Mouse (Mus musculus) cerebellum, adult 2 months (tissue): ENCODE data around the gene Sacm1l. TPM values are rescaled to one million over a fixed set of nuclear protein-coding genes. Genes with fewer than 3 reads are reported as not detected.

Experiments used
- DNase-seq, 2 experiments: peaks; one replicate each; pipeline ENCODE4 v3.0.0; 2021
- H3K27ac ChIP-seq: fragments of 200-500 bp; 2 replicates; pipeline ENCODE4 v1.5.1; 2012; ENCODE audit warnings: low read length, control low read depth, inconsistent platforms; ENCODE audit not compliant: insufficient read depth
- H3K27me3 ChIP-seq: fragments of 200-500 bp; 2 replicates; pipeline ENCODE4 v1.6.1; 2012; ENCODE audit warnings: inconsistent platforms, mild to moderate bottlenecking, low read length, moderate library complexity; ENCODE audit not compliant: control insufficient read depth, insufficient read depth
- H3K4me1 ChIP-seq: fragments of 200-500 bp; 2 replicates; pipeline ENCODE4 v1.6.1; 2011; ENCODE audit warnings: low read length; ENCODE audit not compliant: control insufficient read depth, insufficient read depth
- H3K4me3 ChIP-seq: fragments of 200-500 bp; replicated peaks from 2 replicates; pipeline ENCODE3; 2011; ENCODE audit warnings: mild to moderate bottlenecking, low read depth, low read length, control low read depth; ENCODE audit not compliant: insufficient read depth
- CTCF ChIP-seq: fragments of 200-500 bp; IDR thresholded peaks from 2 replicates; pipeline ENCODE4 v1.5.1; 2011; ENCODE audit warnings: low read depth, mild to moderate bottlenecking, control low read depth, low read length, moderate library complexity, borderline replicate concordance; ENCODE audit not compliant: insufficient read depth
- POLR2A ChIP-seq: fragments of 200-500 bp; IDR thresholded peaks from 2 replicates; pipeline ENCODE4 v1.6.1; 2011; ENCODE audit warnings: low read length, control low read depth, borderline replicate concordance; ENCODE audit not compliant: insufficient read depth
- WGBS: fragments of 180-500 bp; shearing (Covaris S2); methylation state at CpG from one replicate; pipeline ENCODE4 v1.1.7; 2018; 5-methylcytosine and 5-hydroxymethylcytosine counted together
- polyA plus RNA-seq: library from polyadenylated mRNA; depleted of rRNA; stranded (reverse); fragments of >200 nt; gene quantifications from 2 replicates; pipeline ENCODE4 v1.2.3, GENCODE M21; 2012

The Sacm1l gene
- polyA plus RNA-seq, 1 experiment, result 57.1 TPM

- DNase-seq, result no peak
- H3K4me3 ChIP-seq, result no peak overlapping the region
- no peaks in the 10 kb centered on the region for H3K27me3 ChIP-seq
- H3K27ac ChIP-seq, result no peak overlapping the region
- H3K4me1 ChIP-seq, result no peaks in the 10 kb centered on the region
- WGBS, result 62% methylated on average over 2 of the region's 2 CpGs
- TF ChIP-seq CTCF, result no peak
- TF ChIP-seq POLR2A, result no peak
Measured at GRCm38 (mm10) chr9:123489073-123489472, 40.5 kb upstream of the Sacm1l start.

GRCm38 (mm10) chr9:123489727-123490343, 39.7 kb upstream of the Sacm1l start:
- DNase-seq, result no peak
- TF ChIP-seq POLR2A, result no peak
- TF ChIP-seq CTCF, result no peak
- no peaks in the 10 kb centered on the region for H3K27me3 ChIP-seq
- no peak overlapping the region for H3K4me3 ChIP-seq
- no peaks in the 10 kb centered on the region for H3K4me1 ChIP-seq
- 55% methylated on average over 9 of the region's 9 CpGs for WGBS
- no peak overlapping the region for H3K27ac ChIP-seq

- Histone ChIP-seq H3K4me3 (no peak overlapping the region), H3K4me1 (no peaks in the 10 kb centered on the region), H3K27me3 (no peaks in the 10 kb centered on the region), H3K27ac (no peak overlapping the region)
- WGBS, result 74% methylated on average over 5 of the region's 5 CpGs
- no peak for DNase-seq
- TF ChIP-seq CTCF (no peak), POLR2A (no peak)
Measured at GRCm38 (mm10) chr9:123490930-123491329, 38.6 kb upstream of the Sacm1l start.

- no peak overlapping the region for H3K27ac ChIP-seq
- no peaks in the 10 kb centered on the region for H3K4me1 ChIP-seq
- 27% methylated on average over 9 of the region's 9 CpGs for WGBS
- no peak for TF ChIP-seq POLR2A
- TF ChIP-seq CTCF, result no peak
- no peak overlapping the region for H3K4me3 ChIP-seq
- no peaks in the 10 kb centered on the region for H3K27me3 ChIP-seq
- DNase-seq, result peak in 1 of 2 experiments; percentile 20
Measured at GRCm38 (mm10) chr9:123491917-123492585, 37.5 kb upstream of the Sacm1l start.

GRCm38 (mm10) chr9:123496665-123497064, 32.9 kb upstream of the Sacm1l start:
- H3K4me3 ChIP-seq, result no peak overlapping the region
- 41% methylated on average over 13 of the region's 13 CpGs for WGBS
- TF ChIP-seq CTCF (no peak), POLR2A (no peak)
- DNase-seq, result no peak
- H3K27ac ChIP-seq, result no peak overlapping the region
- H3K27me3 ChIP-seq, result no peaks in the 10 kb centered on the region
- H3K4me1 ChIP-seq, result no peaks in the 10 kb centered on the region

- no peaks in the 10 kb centered on the region for H3K27me3 ChIP-seq
- TF ChIP-seq CTCF (no peak), POLR2A (no peak)
- no peak overlapping the region for H3K4me3 ChIP-seq
- DNase-seq, result no peak
- 85% methylated on average over 5 of the region's 5 CpGs for WGBS
- H3K27ac ChIP-seq, result no peak overlapping the region
- no peaks in the 10 kb centered on the region for H3K4me1 ChIP-seq
Measured at GRCm38 (mm10) chr9:123497906-123498305, 31.7 kb upstream of the Sacm1l start.

- Histone ChIP-seq H3K4me1 (no peaks in the 10 kb centered on the region), H3K4me3 (no peak overlapping the region), H3K27me3 (no peaks in the 10 kb centered on the region), H3K27ac (no peak overlapping the region)
- no peak for DNase-seq
- 82% methylated on average over 4 of the region's 4 CpGs for WGBS
- no peak for TF ChIP-seq POLR2A
- no peak for TF ChIP-seq CTCF
Measured at GRCm38 (mm10) chr9:123500480-123500879, 29.1 kb upstream of the Sacm1l start.
